Mouse (Mus musculus): ENCODE data around the gene Chn2. TPM values are rescaled to one million over a fixed set of nuclear protein-coding genes. Genes with fewer than 3 reads are reported as not detected.

Gene Chn2
- polyA plus RNA-seq, 1 experiment: 8.5 TPM

DNA sequence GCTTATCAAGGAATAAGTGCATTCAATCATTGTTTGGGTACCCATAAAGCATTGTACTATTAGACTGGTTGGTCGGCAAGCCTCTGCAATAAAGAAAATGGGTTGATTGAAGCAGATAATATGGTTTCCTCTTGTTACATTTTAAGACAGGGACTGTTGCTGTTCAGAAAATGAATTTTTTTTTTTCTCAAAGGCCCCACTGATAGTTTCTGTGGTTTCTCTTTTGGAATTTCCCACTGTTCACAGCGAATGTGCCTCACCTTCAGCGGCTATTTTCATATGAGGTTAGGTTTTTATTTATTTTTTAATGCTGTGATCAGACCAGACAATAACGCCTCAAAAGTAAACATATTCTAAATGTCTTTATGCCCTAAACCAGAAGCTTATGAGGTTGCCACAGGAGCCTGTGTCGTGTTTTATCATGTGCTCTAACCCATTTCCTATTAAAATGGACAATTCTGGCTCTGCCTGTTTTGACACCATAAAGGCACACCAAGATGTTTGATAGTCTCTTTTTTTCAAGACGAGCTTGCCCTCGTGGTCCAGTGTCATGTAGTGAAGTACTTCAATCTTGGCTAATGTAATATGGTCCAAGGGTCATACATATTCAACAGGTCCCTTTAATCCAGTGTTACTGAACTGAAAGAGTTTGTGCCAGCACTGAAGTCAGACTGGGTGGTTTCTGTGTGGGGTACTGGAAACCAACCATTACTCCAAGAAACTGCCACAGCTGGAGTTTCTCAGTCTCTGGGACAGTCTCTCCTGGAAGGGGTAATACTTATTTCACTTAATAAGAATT lies 112.3 kb downstream of the Chn2 start:
- TF ChIP-seq POLR2A (IDR thresholded peaks at IDR 0.05; ENCODE audit: borderline replicate concordance, extremely low read depth, low read depth, low read length) (no peak), CTCF (IDR thresholded peaks at IDR 0.05; ENCODE audit: insufficient read depth, low read length) (no peak)
- DNase-seq: no peak
- Histone ChIP-seq H3K4me3 (replicated peaks; ENCODE audit: extremely low read depth, low read depth, low read length) (no peak overlapping the region), H3K4me1 (ENCODE audit: control insufficient read depth, insufficient read depth, low read length) (no peaks in the 10 kb centered on the region; the same call in 1 of the 2 replicates)
- 74% methylated on average over 7 of the region's 7 CpGs for WGBS

DNA sequence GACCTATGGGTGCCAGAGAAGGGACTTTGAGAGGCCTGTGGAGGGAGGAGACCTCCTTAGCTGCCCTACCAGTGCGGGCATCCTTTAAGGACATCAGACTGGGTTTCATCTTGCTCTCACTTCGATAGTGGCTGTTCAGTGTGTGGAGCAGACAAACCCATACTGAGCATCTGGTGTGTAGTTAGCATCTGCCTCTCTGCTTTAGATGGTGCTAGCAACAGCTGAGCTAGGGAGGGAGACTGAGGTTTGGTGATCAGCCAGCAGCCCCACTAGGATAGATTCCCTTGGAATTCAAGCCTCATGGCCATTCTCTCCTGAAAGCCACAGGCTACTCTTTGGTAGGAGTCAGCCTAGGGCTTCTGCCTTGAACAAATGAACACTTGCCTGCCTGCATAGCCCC lies 117.7 kb downstream of the Chn2 start:
- no peak for TF ChIP-seq CTCF (IDR thresholded peaks at IDR 0.05; ENCODE audit: insufficient read depth, low read length)
- no peak for TF ChIP-seq POLR2A (IDR thresholded peaks at IDR 0.05; ENCODE audit: borderline replicate concordance, extremely low read depth, low read depth, low read length)
- WGBS: 93% methylated on average over 2 of the region's 2 CpGs
- Histone ChIP-seq H3K4me3 (replicated peaks; ENCODE audit: extremely low read depth, low read depth, low read length) (no peak overlapping the region), H3K4me1 (ENCODE audit: control insufficient read depth, insufficient read depth, low read length) (no peaks in the 10 kb centered on the region; the same call in none of the 2 replicates)
- DNase-seq: no peak

GRCm38 (mm10) chr6:54158317-54158716 lies 119.0 kb downstream of the Chn2 start:
- 14% methylated on average over 3 of the region's 3 CpGs for WGBS
- no peak for TF ChIP-seq POLR2A (IDR thresholded peaks at IDR 0.05; ENCODE audit: borderline replicate concordance, extremely low read depth, low read depth, low read length)
- no peak for TF ChIP-seq CTCF (IDR thresholded peaks at IDR 0.05; ENCODE audit: insufficient read depth, low read length)
- DNase-seq: no peak

DNA sequence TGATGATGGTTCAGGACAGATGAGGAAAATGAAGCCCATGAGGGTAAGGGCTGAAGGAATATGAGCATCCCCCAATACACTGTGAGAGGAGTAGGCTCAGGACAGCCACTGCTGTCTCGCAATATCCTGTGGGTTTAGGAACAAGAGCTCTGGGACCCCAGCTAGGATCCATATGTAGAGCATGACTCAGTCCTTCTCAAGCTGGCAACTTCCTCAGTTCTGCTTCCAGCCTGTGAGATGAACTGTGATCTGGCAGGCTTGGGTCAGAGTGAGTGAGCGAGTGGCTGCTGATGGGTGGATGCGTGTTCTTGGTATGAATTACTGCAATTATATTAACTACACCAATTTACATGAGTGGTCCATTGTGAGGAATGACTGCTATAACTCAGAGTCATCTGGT lies 121.3 kb downstream of the Chn2 start:
- 85% methylated on average over 3 of the region's 3 CpGs for WGBS
- no peaks in the 10 kb centered on the region; the same call in none of the 2 replicates for H3K4me1 ChIP-seq (ENCODE audit: control insufficient read depth, insufficient read depth, low read length)
- DNase-seq: no peak
- H3K4me3 ChIP-seq (replicated peaks; ENCODE audit: extremely low read depth, low read depth, low read length): no peak overlapping the region
- TF ChIP-seq CTCF (IDR thresholded peaks at IDR 0.05; ENCODE audit: insufficient read depth, low read length): no peak
- no peak for TF ChIP-seq POLR2A (IDR thresholded peaks at IDR 0.05; ENCODE audit: borderline replicate concordance, extremely low read depth, low read depth, low read length)

More at GRCm38 (mm10) chr6:54158317-54158716, 119.0 kb downstream of the Chn2 start:
- no peak overlapping the region for H3K4me3 ChIP-seq (replicated peaks; ENCODE audit: extremely low read depth, low read depth, low read length)
- H3K4me1 ChIP-seq (ENCODE audit: control insufficient read depth, insufficient read depth, low read length): no peaks in the 10 kb centered on the region; the same call in none of the 2 replicates

DNA sequence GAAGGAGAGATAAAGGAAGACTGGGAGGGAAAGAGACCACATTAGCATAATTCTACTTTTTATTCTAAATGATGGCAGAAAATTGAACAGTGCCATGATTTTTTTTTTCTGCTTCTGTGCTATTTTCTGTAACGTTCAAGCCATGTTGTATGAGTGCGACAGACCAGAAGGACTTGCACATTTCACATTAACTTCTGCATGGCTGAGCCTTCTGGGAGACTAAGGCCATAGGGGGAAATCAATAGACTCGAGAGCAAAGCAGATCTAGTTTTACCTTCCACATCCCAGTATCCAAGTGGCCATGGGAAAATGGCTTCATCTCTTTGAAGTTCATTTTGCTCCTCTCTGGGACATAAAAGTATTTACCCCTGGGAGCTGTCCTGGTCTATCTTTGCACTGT lies 121.9 kb downstream of the Chn2 start:
- no peak for DNase-seq

GRCm38 (mm10) chr6:54162321-54162720 lies 123.0 kb downstream of the Chn2 start:
- DNase-seq: no peak
- Histone ChIP-seq H3K4me1 (ENCODE audit: control insufficient read depth, insufficient read depth, low read length) (no peaks in the 10 kb centered on the region; the same call in none of the 2 replicates), H3K4me3 (replicated peaks; ENCODE audit: extremely low read depth, low read depth, low read length) (no peak overlapping the region)
- TF ChIP-seq CTCF (IDR thresholded peaks at IDR 0.05; ENCODE audit: insufficient read depth, low read length) (no peak), POLR2A (IDR thresholded peaks at IDR 0.05; ENCODE audit: borderline replicate concordance, extremely low read depth, low read depth, low read length) (no peak)
- 29% methylated on average over 5 of the region's 5 CpGs for WGBS

More for the DNA sequence above, 121.9 kb downstream of the Chn2 start:
- WGBS: 96% methylated on average over 3 of the region's 3 CpGs
- no peak overlapping the region for H3K4me3 ChIP-seq (replicated peaks; ENCODE audit: extremely low read depth, low read depth, low read length)
- H3K4me1 ChIP-seq (ENCODE audit: control insufficient read depth, insufficient read depth, low read length): no peaks in the 10 kb centered on the region; the same call in none of the 2 replicates
- TF ChIP-seq POLR2A (IDR thresholded peaks at IDR 0.05; ENCODE audit: borderline replicate concordance, extremely low read depth, low read depth, low read length): no peak
- no peak for TF ChIP-seq CTCF (IDR thresholded peaks at IDR 0.05; ENCODE audit: insufficient read depth, low read length)

- WGBS: 57% methylated on average over 9 of the region's 9 CpGs
- Histone ChIP-seq H3K4me3 (replicated peaks; ENCODE audit: extremely low read depth, low read depth, low read length) (no peak overlapping the region), H3K4me1 (ENCODE audit: control insufficient read depth, insufficient read depth, low read length) (no peaks in the 10 kb centered on the region; the same call in none of the 2 replicates)
- DNase-seq: peak; percentile 15
- no peak for TF ChIP-seq POLR2A (IDR thresholded peaks at IDR 0.05; ENCODE audit: borderline replicate concordance, extremely low read depth, low read depth, low read length)
- no peak for TF ChIP-seq CTCF (IDR thresholded peaks at IDR 0.05; ENCODE audit: insufficient read depth, low read length)
Measured at GRCm38 (mm10) chr6:54162786-54163185, 123.4 kb downstream of the Chn2 start.

DNA sequence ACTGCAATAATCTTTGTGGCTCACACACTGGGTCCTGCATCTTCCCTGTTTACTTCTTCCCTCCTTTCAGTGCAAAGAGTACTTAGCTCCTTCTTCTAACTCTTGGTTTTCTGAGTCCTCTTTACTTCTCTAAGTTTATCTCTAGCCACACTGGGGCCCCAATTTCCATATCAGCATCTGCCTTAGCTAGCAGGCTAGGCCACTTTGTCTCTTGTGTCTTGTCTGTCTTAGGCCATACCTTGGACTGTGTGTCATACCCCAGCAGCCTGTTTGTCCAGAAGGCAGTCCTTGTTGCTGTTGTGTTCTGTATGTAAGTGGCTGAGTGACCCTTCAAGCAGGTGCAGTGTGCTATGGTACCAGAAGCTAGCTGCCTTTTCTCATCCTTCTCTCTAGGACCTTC lies 124.3 kb downstream of the Chn2 start:
- Histone ChIP-seq H3K4me1 (ENCODE audit: control insufficient read depth, insufficient read depth, low read length) (no peaks in the 10 kb centered on the region), H3K4me3 (replicated peaks; ENCODE audit: extremely low read depth, low read depth, low read length) (no peak overlapping the region)
- TF ChIP-seq CTCF (IDR thresholded peaks at IDR 0.05; ENCODE audit: insufficient read depth, low read length) (no peak), POLR2A (IDR thresholded peaks at IDR 0.05; ENCODE audit: borderline replicate concordance, extremely low read depth, low read depth, low read length) (no peak)
- DNase-seq: no peak

GRCm38 (mm10) chr6:54164777-54165176 lies 125.4 kb downstream of the Chn2 start:
- DNase-seq: peak; percentile 45
- TF ChIP-seq POLR2A (IDR thresholded peaks at IDR 0.05; ENCODE audit: borderline replicate concordance, extremely low read depth, low read depth, low read length): no peak
- peak; percentile 78 for TF ChIP-seq CTCF (IDR thresholded peaks at IDR 0.05; ENCODE audit: insufficient read depth, low read length)
- 62% methylated on average over 4 of the region's 4 CpGs for WGBS

DNA sequence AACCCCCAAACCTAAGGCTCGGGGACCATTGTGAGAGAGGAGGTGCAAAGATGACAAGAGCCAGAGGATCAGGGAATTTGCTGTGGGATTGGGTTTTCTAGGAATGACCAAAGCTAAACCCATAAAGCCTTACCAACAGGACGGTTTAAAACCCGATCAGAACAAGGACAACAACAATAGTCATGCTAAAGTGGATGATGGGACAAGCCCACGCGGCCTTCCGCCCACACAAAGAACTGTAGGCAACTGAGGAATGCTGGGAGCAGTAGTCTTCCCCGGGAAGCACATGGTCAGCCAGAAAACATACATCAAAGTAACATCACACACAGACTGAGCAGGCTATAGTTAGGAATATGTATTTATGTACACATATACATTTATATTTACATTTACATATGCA lies 125.9 kb downstream of the Chn2 start:
- 88% methylated on average over 7 of the region's 7 CpGs for WGBS
- TF ChIP-seq POLR2A (IDR thresholded peaks at IDR 0.05; ENCODE audit: borderline replicate concordance, extremely low read depth, low read depth, low read length): no peak
- TF ChIP-seq CTCF (IDR thresholded peaks at IDR 0.05; ENCODE audit: insufficient read depth, low read length): no peak
- Histone ChIP-seq H3K4me3 (replicated peaks; ENCODE audit: extremely low read depth, low read depth, low read length) (no peak overlapping the region), H3K4me1 (ENCODE audit: control insufficient read depth, insufficient read depth, low read length) (no peaks in the 10 kb centered on the region)
- no peak for DNase-seq

More at GRCm38 (mm10) chr6:54164777-54165176, 125.4 kb downstream of the Chn2 start:
- H3K4me1 ChIP-seq (ENCODE audit: control insufficient read depth, insufficient read depth, low read length): no peaks in the 10 kb centered on the region
- H3K4me3 ChIP-seq (replicated peaks; ENCODE audit: extremely low read depth, low read depth, low read length): no peak overlapping the region

Data from lung, adult 2 months (tissue).